Mouse (Mus musculus) midbrain, postnatal 0 days (tissue): ENCODE measurements at regions not wholly inside any gene's neighbourhood (a gene's known extent, or its start where the extent isn't known, plus 50 kb on each side); places are given as distances from the start of the nearest gene placed in this dataset.

Source experiments
- ATAC-seq: fragments of 200-750 bp; cut with Nextera tagmentation; 2 replicates; pipeline ENCODE4 v1.8.0; 2017; ENCODE audit warnings: moderate number of reproducible peaks, mild to moderate bottlenecking, moderate TSS enrichment, moderate library complexity; ENCODE audit not compliant: low FRiP score
- DNase-seq: peaks from one replicate; pipeline ENCODE4 v3.0.0-alpha.2; 2015; ENCODE audit warnings: low spot score
- H3K27ac ChIP-seq: fragments of 300-500 bp; sonication (generic); 2 replicates; pipeline ENCODE4 v1.5.1; 2014; ENCODE audit warnings: low read depth, mild to moderate bottlenecking, low read length, mixed read lengths
- H3K27me3 ChIP-seq: fragments of 300-500 bp; sonication (generic); 2 replicates; pipeline ENCODE4 v1.6.1; 2014; ENCODE audit warnings: low read length, control low read depth, mixed read lengths; ENCODE audit not compliant: insufficient read depth
- H3K36me3 ChIP-seq: fragments of 300-500 bp; sonication (generic); 2 replicates; pipeline ENCODE4 v1.6.1; 2014; ENCODE audit warnings: low read length, control low read depth, mixed read lengths; ENCODE audit not compliant: insufficient read depth
- H3K4me1 ChIP-seq: fragments of 300-500 bp; sonication (generic); 2 replicates; pipeline ENCODE4 v1.6.1; 2014; ENCODE audit warnings: mild to moderate bottlenecking, control low read depth, antibody characterized with exemption, low read length, mixed read lengths; ENCODE audit not compliant: insufficient read depth
- H3K4me2 ChIP-seq: fragments of 300-500 bp; sonication (generic); 2 replicates; pipeline ENCODE4 v1.6.1; 2014; ENCODE audit warnings: low read depth, mild to moderate bottlenecking, low read length, mixed read lengths; ENCODE audit not compliant: poor library complexity, severe bottlenecking
- H3K4me3 ChIP-seq: fragments of 300-500 bp; sonication (generic); 2 replicates; pipeline ENCODE4 v1.5.1; 2014; ENCODE audit warnings: low read depth, mild to moderate bottlenecking, low read length, moderate library complexity
- H3K9ac ChIP-seq: fragments of 300-500 bp; sonication (generic); replicated peaks from 2 replicates; pipeline ENCODE4 v1.6.1; 2014; ENCODE audit warnings: mild to moderate bottlenecking, low read length, moderate library complexity, mixed read lengths; ENCODE audit not compliant: poor library complexity, severe bottlenecking
- H3K9me3 ChIP-seq: fragments of 300-500 bp; sonication (generic); 2 replicates; pipeline ENCODE4 v1.6.1; 2016; ENCODE audit warnings: low read length, control low read depth
- CTCF ChIP-seq: IDR thresholded peaks from 2 replicates; pipeline ENCODE4 v1.5.1; 2016; ENCODE audit warnings: antibody characterized with exemption, mild to moderate bottlenecking
- WGBS: fragments of 180-500 bp; shearing (Covaris S2); extraction: QIAGEN DNeasy Blood & Tissue Kit; methylation state at CpG from one replicate; pipeline ENCODE4 v1.1.7; 2014; 5-methylcytosine and 5-hydroxymethylcytosine counted together

DNA sequence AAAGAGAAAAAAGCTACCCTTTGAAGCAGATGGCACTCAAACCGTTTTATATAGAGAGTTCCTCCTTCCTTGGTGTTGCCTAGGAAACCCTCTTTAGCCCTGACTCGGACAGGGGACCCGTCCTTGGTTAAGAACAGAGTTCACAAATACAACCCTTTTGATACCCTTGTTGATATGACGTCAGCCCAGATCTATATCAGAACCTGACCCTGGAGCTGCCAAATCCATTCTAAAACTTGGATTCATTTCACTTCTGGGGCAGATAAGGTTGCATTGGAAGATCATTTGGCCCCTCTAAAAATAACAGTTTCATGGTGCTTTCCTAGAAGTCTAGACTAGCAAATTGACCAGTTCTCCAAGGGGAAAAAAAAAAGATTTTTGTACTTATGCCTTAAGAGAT is 271.2 kb downstream of the Mreg start:
- Histone ChIP-seq H3K4me3 (no peak overlapping the region), H3K27ac (no peak overlapping the region), H3K27me3 (no peaks in the 10 kb centered on the region), H3K9me3 (no peaks in the 10 kb centered on the region), H3K36me3 (no peaks in the 10 kb centered on the region), H3K9ac (no peak overlapping the region), H3K4me2 (no peak overlapping the region), H3K4me1 (no peaks in the 10 kb centered on the region)
- no peak for ATAC-seq
- TF ChIP-seq CTCF, result no peak
- no peak for DNase-seq
- WGBS, result 20% methylated on average over 4 of the region's 4 CpGs

- DNase-seq (no peak), ATAC-seq (no peak)
- Histone ChIP-seq H3K4me1 (no peaks in the 10 kb centered on the region), H3K9ac (no peak overlapping the region), H3K36me3 (no peaks in the 10 kb centered on the region), H3K4me3 (no peak overlapping the region), H3K9me3 (no peaks in the 10 kb centered on the region), H3K4me2 (no peak overlapping the region), H3K27ac (no peak overlapping the region), H3K27me3 (no peaks in the 10 kb centered on the region)
- TF ChIP-seq CTCF, result no peak
- WGBS, result 72% methylated on average over 12 of the region's 12 CpGs
Observed at GRCm38 (mm10) chr1:71938323-71939007, 273.6 kb downstream of the Mreg start.

DNA sequence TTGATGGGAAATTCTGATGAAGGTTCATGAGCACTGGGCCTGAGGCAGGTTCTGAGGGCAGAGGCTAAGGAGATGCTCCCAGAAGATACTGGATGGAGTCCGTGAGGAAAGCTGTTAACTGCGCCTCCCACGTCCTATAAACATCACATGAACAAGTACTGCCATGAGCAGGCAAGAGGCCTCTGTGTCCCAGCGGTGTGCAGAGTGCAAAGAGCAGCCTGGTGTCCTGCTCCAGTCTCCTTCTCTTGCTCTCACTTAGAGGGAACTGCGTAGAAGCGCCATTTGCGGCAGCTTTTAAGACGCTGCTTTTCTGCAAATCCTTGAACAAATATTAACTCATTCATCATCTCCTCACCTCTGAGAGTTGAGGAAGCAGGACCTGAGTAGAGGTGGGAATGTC is 274.2 kb downstream of the Mreg start:
- Histone ChIP-seq H3K4me2 (no peak overlapping the region), H3K4me1 (no peaks in the 10 kb centered on the region), H3K9ac (no peak overlapping the region), H3K27ac (no peak overlapping the region), H3K9me3 (no peaks in the 10 kb centered on the region), H3K36me3 (no peaks in the 10 kb centered on the region), H3K27me3 (no peaks in the 10 kb centered on the region), H3K4me3 (no peak overlapping the region)
- no peak for DNase-seq
- no peak for TF ChIP-seq CTCF
- WGBS, result 73% methylated on average over 8 of the region's 8 CpGs
- ATAC-seq, result no peak

GRCm38 (mm10) chr1:71937168-71937567 is 274.9 kb downstream of the Mreg start:
- H3K4me2 ChIP-seq, result no peak overlapping the region
- no peaks in the 10 kb centered on the region for H3K27me3 ChIP-seq
- no peaks in the 10 kb centered on the region for H3K9me3 ChIP-seq
- H3K36me3 ChIP-seq, result no peaks in the 10 kb centered on the region
- H3K4me3 ChIP-seq, result no peak overlapping the region
- ATAC-seq (no peak), DNase-seq (no peak)
- no peak for TF ChIP-seq CTCF
- no peaks in the 10 kb centered on the region for H3K4me1 ChIP-seq
- no peak overlapping the region for H3K9ac ChIP-seq
- 82% methylated on average over 3 of the region's 3 CpGs for WGBS
- no peak overlapping the region for H3K27ac ChIP-seq

DNA sequence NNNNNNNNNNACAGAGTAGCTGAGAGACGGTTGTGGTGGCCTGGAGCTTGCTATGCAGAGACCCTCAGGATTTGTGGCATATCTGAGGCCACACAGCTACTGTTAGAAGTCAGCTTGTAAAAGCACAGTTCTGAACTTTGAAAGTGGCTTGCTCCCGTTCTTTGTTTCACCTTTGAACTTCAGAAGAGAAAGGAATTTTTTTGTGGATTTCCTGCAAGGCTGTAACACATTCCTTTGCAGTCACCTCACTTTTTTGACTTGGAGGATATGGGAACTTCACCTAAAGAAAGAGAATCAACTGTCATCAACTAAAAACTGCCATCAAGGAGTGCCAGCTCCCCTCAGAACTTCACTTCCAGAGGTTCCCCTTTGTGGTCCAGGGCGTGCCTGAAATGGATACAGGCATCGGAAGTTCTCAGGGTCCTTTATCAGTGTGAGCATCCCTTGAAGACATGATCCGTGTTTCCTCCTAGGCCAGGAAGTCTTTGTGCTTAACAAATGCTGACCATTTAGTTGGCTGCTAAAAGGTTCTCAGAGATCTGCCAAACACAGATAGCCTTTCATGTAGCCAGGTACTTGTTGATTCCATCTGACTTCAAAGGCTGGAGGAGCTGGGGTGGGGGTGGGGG is 275.5 kb downstream of the Mreg start:
- Histone ChIP-seq H3K4me3 (no peak overlapping the region), H3K36me3 (no peaks in the 10 kb centered on the region), H3K4me2 (no peak overlapping the region), H3K27ac (no peak overlapping the region), H3K4me1 (no peaks in the 10 kb centered on the region), H3K9ac (no peak overlapping the region), H3K27me3 (no peaks in the 10 kb centered on the region), H3K9me3 (no peaks in the 10 kb centered on the region)
- 70% methylated on average over 5 of the region's 5 CpGs for WGBS
- no peak for ATAC-seq
- no peak for TF ChIP-seq CTCF
- DNase-seq, result no peak

DNA sequence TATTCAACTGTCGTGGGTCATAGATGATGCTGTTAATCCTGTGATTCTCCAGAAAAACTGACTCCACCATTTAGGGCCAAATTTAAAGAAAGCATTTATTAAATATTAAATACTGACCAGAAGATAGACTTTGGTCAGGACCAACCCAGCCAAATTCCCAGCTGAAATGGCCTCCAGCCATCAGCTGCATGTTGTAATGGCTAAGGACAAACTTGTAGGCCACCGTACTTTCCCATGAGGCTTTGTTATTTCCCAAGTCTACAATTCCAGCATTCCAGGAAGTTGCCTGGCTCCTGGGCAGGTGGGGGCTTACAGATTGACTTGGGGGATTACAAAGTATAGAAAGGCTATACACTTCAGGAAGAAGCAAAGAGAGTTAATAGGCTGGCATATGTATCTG is 272.5 kb upstream of the Fn1 start:
- Histone ChIP-seq H3K4me2 (no peak overlapping the region), H3K9ac (no peak overlapping the region), H3K4me3 (no peak overlapping the region), H3K36me3 (no peaks in the 10 kb centered on the region), H3K27me3 (no peaks in the 10 kb centered on the region), H3K9me3 (no peaks in the 10 kb centered on the region), H3K4me1 (no peaks in the 10 kb centered on the region), H3K27ac (no peak overlapping the region)
- ATAC-seq (no peak), DNase-seq (no peak)
- TF ChIP-seq CTCF, result no peak
- WGBS, result 85% methylated on average over 2 of the region's 2 CpGs
